Mouse (Mus musculus): ENCODE measurements around the gene Fgfr2. TPM values are rescaled to one million over a fixed set of nuclear protein-coding genes. Genes with fewer than 3 reads are reported as not detected.

Gene Fgfr2
- polyA plus RNA-seq, 1 experiment from 2014 or later: 11.4 TPM

GRCm38 (mm10) chr7:130578607-130579006 is 2544.5 kb downstream of the Fgfr2 start:
- Histone ChIP-seq H3K27me3 (ENCODE audit: control insufficient read depth, insufficient read depth, low read depth, low read length) (no peaks in the 10 kb centered on the region), H3K4me1 (ENCODE audit: control insufficient read depth, low read depth, low read length) (no peaks in the 10 kb centered on the region; the same call in none of the 2 replicates), H3K27ac (ENCODE audit: low read length) (no peak overlapping the region), H3K4me3 (ENCODE audit: low read depth, low read length) (no peak overlapping the region), H3K9ac (ENCODE audit: low read depth, low read length) (no peak overlapping the region), H3K4me2 (ENCODE audit: low read depth, low read length) (no peak overlapping the region), H3K9me3 (replicated peaks; ENCODE audit: control insufficient read depth, low read length) (no peaks in the 10 kb centered on the region), H3K36me3 (ENCODE audit: control insufficient read depth, insufficient read depth) (no peaks in the 10 kb centered on the region)
- 72% methylated on average over 5 of the region's 5 CpGs for WGBS (ENCODE audit: insufficient replicate concordance)
- ATAC-seq (ENCODE audit: low read depth): no peak

- no peak overlapping the region for H3K27ac ChIP-seq (ENCODE audit: low read length)
- no peak for ATAC-seq (ENCODE audit: low read depth)
- H3K4me1 ChIP-seq (ENCODE audit: control insufficient read depth, low read depth, low read length): no peaks in the 10 kb centered on the region; the same call in none of the 2 replicates
- H3K9me3 ChIP-seq (replicated peaks; ENCODE audit: control insufficient read depth, low read length): no peaks in the 10 kb centered on the region
- H3K36me3 ChIP-seq (ENCODE audit: control insufficient read depth, insufficient read depth): no peaks in the 10 kb centered on the region
- H3K27me3 ChIP-seq (ENCODE audit: control insufficient read depth, insufficient read depth, low read depth, low read length): no peaks in the 10 kb centered on the region
- H3K4me3 ChIP-seq (ENCODE audit: low read depth, low read length): no peak overlapping the region
- no peak overlapping the region for H3K9ac ChIP-seq (ENCODE audit: low read depth, low read length)
- 65% methylated on average over 2 of the region's 2 CpGs for WGBS (ENCODE audit: insufficient replicate concordance)
- H3K4me2 ChIP-seq (ENCODE audit: low read depth, low read length): no peak overlapping the region
These were observed 2545.1 kb downstream of the Fgfr2 start for GRCm38 (mm10) chr7:130578066-130578465.

GRCm38 (mm10) chr7:130577388-130578003 is 2545.7 kb downstream of the Fgfr2 start, which contains the start of gene Tacc2:
Gene Tacc2, plus strand, starts transcription at chr7:130577438.
- Histone ChIP-seq H3K9ac (ENCODE audit: low read depth, low read length) (no peak within 1 kb of the TSS), H3K36me3 (ENCODE audit: control insufficient read depth, insufficient read depth) (no peaks in the 10 kb centered on the region), H3K4me3 (ENCODE audit: low read depth, low read length) (peak within 1 kb of the TSS; percentile 35), H3K9me3 (replicated peaks; ENCODE audit: control insufficient read depth, low read length) (no peaks in the 10 kb centered on the region), H3K4me1 (ENCODE audit: control insufficient read depth, low read depth, low read length) (no peaks in the 10 kb centered on the region; the same call in none of the 2 replicates), H3K27ac (ENCODE audit: low read length) (no peak within 1 kb of the TSS), H3K27me3 (ENCODE audit: control insufficient read depth, insufficient read depth, low read depth, low read length) (no peaks in the 10 kb centered on the region), H3K4me2 (ENCODE audit: low read depth, low read length) (peak within 1 kb of the TSS; percentile 54)
- no peak for ATAC-seq (ENCODE audit: low read depth)
- WGBS (ENCODE audit: insufficient replicate concordance): 34% methylated on average over 15 of the region's 15 CpGs

- H3K9ac ChIP-seq (ENCODE audit: low read depth, low read length): no peak overlapping the region
- H3K4me1 ChIP-seq (ENCODE audit: control insufficient read depth, low read depth, low read length): no peaks in the 10 kb centered on the region; the same call in none of the 2 replicates
- H3K4me3 ChIP-seq (ENCODE audit: low read depth, low read length): peak overlapping the region; percentile 35
- no peaks in the 10 kb centered on the region for H3K27me3 ChIP-seq (ENCODE audit: control insufficient read depth, insufficient read depth, low read depth, low read length)
- H3K4me2 ChIP-seq (ENCODE audit: low read depth, low read length): peak overlapping the region; percentile 54
- WGBS (ENCODE audit: insufficient replicate concordance): 19% methylated on average over 10 of the region's 10 CpGs
- no peaks in the 10 kb centered on the region for H3K36me3 ChIP-seq (ENCODE audit: control insufficient read depth, insufficient read depth)
- ATAC-seq (ENCODE audit: low read depth): no peak
- no peak overlapping the region for H3K27ac ChIP-seq (ENCODE audit: low read length)
- no peaks in the 10 kb centered on the region for H3K9me3 ChIP-seq (replicated peaks; ENCODE audit: control insufficient read depth, low read length)
These were observed 2546.2 kb downstream of the Fgfr2 start for GRCm38 (mm10) chr7:130576981-130577380.

- Histone ChIP-seq H3K9ac (ENCODE audit: low read depth, low read length) (no peak overlapping the region), H3K36me3 (ENCODE audit: control insufficient read depth, insufficient read depth) (no peaks in the 10 kb centered on the region), H3K4me1 (ENCODE audit: control insufficient read depth, low read depth, low read length) (no peaks in the 10 kb centered on the region; the same call in none of the 2 replicates), H3K27ac (ENCODE audit: low read length) (peak overlapping the region; percentile 32; the same call in 1 of the 2 replicates), H3K27me3 (ENCODE audit: control insufficient read depth, insufficient read depth, low read depth, low read length) (no peaks in the 10 kb centered on the region), H3K4me2 (ENCODE audit: low read depth, low read length) (no peak overlapping the region), H3K9me3 (replicated peaks; ENCODE audit: control insufficient read depth, low read length) (no peaks in the 10 kb centered on the region), H3K4me3 (ENCODE audit: low read depth, low read length) (no peak overlapping the region)
- ATAC-seq (ENCODE audit: low read depth): peak; percentile 70
- 53% methylated on average over 13 of the region's 13 CpGs for WGBS (ENCODE audit: insufficient replicate concordance)
These were observed 2548.7 kb downstream of the Fgfr2 start for GRCm38 (mm10) chr7:130574211-130574991.

- no peak overlapping the region for H3K4me2 ChIP-seq (ENCODE audit: low read depth, low read length)
- ATAC-seq (ENCODE audit: low read depth): no peak
- no peaks in the 10 kb centered on the region for H3K9me3 ChIP-seq (replicated peaks; ENCODE audit: control insufficient read depth, low read length)
- H3K4me3 ChIP-seq (ENCODE audit: low read depth, low read length): no peak overlapping the region
- H3K27me3 ChIP-seq (ENCODE audit: control insufficient read depth, insufficient read depth, low read depth, low read length): no peaks in the 10 kb centered on the region
- no peaks in the 10 kb centered on the region; the same call in none of the 2 replicates for H3K4me1 ChIP-seq (ENCODE audit: control insufficient read depth, low read depth, low read length)
- WGBS (ENCODE audit: insufficient replicate concordance): 79% methylated on average over 10 of the region's 10 CpGs
- no peaks in the 10 kb centered on the region for H3K36me3 ChIP-seq (ENCODE audit: control insufficient read depth, insufficient read depth)
- no peak overlapping the region for H3K27ac ChIP-seq (ENCODE audit: low read length)
- H3K9ac ChIP-seq (ENCODE audit: low read depth, low read length): no peak overlapping the region
These were observed 2549.4 kb downstream of the Fgfr2 start for GRCm38 (mm10) chr7:130573746-130574145.

GRCm38 (mm10) chr7:130572821-130573220 is 2550.3 kb downstream of the Fgfr2 start, which contains the start of gene Nsmce4a:
Gene Nsmce4a, minus strand, starts transcription at chr7:130573118.
- no peak within 1 kb of the TSS for H3K4me3 ChIP-seq (ENCODE audit: low read depth, low read length)
- no peak for ATAC-seq (ENCODE audit: low read depth)
- no peaks in the 10 kb centered on the region; the same call in 1 of the 2 replicates for H3K4me1 ChIP-seq (ENCODE audit: control insufficient read depth, low read depth, low read length)

GRCm38 (mm10) chr7:130570472-130570871 is 2552.7 kb downstream of the Fgfr2 start:
- Histone ChIP-seq H3K4me1 (ENCODE audit: control insufficient read depth, low read depth, low read length) (no peaks in the 10 kb centered on the region), H3K9me3 (replicated peaks; ENCODE audit: control insufficient read depth, low read length) (no peaks in the 10 kb centered on the region), H3K4me3 (ENCODE audit: low read depth, low read length) (no peak overlapping the region), H3K9ac (ENCODE audit: low read depth, low read length) (no peak overlapping the region), H3K36me3 (ENCODE audit: control insufficient read depth, insufficient read depth) (no peaks in the 10 kb centered on the region), H3K27me3 (ENCODE audit: control insufficient read depth, insufficient read depth, low read depth, low read length) (no peaks in the 10 kb centered on the region), H3K27ac (ENCODE audit: low read length) (no peak overlapping the region), H3K4me2 (ENCODE audit: low read depth, low read length) (no peak overlapping the region)
- no peak for ATAC-seq (ENCODE audit: low read depth)
- 72% methylated on average over 7 of the region's 7 CpGs for WGBS (ENCODE audit: insufficient replicate concordance)

More at GRCm38 (mm10) chr7:130572821-130573220, 2550.3 kb downstream of the Fgfr2 start, which contains the start of gene Nsmce4a:
- H3K9ac ChIP-seq (ENCODE audit: low read depth, low read length): no peak within 1 kb of the TSS
- WGBS (ENCODE audit: insufficient replicate concordance): 81% methylated on average over 8 of the region's 11 CpGs
- H3K9me3 ChIP-seq (replicated peaks; ENCODE audit: control insufficient read depth, low read length): no peaks in the 10 kb centered on the region
- H3K4me2 ChIP-seq (ENCODE audit: low read depth, low read length): no peak within 1 kb of the TSS
- no peaks in the 10 kb centered on the region for H3K27me3 ChIP-seq (ENCODE audit: control insufficient read depth, insufficient read depth, low read depth, low read length)
- no peak within 1 kb of the TSS for H3K27ac ChIP-seq (ENCODE audit: low read length)
- H3K36me3 ChIP-seq (ENCODE audit: control insufficient read depth, insufficient read depth): no peaks in the 10 kb centered on the region
